Mouse (Mus musculus) R1 (cell line): ENCODE data around the gene D16Ertd472e.

ENCODE experiments used
- DNase-seq: peaks from one replicate; pipeline ENCODE4 v3.0.0-alpha.2; 2018; ENCODE audit warnings: low read depth, low spot score

D16Ertd472e gene

DNA sequence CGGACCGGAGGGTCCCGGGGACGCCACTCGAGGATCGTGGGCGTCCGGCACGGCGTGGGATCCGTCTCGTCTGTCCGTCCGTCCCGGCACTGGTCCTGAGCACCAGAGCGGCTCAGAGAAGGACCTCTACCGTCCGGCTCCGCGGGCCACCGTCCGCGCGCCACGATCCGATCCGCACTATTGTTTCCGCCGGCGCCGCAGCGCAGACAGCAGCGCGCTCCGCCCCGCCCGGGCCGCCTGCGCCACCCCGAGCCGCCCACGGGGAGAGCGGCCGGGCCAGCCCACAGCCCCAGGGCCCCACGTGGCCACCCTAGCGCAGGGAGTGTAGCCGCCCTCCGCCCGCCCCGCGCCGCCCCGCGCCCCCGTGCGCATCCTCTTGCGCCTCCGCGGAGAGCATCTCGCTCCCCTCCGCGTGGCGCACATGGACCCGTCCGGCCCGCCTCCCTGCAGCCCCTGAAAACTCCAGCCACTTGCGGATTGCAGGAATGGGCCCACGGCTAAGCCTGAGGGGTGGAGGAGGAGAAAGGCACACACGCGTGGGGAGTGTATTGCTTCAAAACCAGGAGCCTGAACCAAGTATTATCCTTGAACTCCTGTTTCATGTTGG is at the start of gene D16Ertd472e:
Gene D16Ertd472e, minus strand, starts transcription at position 231 of the 607 bp plus-strand sequence.
- peak; percentile 90 for DNase-seq

DNA sequence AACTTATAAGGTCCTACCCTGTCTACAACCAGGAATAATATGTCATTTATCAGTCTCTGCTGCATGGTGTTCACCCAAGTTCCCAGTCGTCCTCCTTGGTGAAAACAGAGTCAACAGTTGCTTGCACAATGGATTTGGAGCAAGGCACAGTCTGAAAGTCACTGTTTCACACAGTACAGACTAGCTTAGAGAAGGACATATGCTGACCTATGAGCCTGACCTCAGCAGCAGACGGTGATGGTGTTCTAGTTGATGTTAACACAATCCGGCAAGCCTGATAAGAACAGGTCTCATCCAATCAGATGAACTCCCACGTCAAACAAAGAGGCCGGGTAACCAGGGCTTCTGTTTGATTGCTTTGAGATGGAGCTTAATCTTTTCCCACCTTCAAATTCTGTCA is 46.2 kb upstream of the D16Ertd472e start:
- no peak for DNase-seq

DNA sequence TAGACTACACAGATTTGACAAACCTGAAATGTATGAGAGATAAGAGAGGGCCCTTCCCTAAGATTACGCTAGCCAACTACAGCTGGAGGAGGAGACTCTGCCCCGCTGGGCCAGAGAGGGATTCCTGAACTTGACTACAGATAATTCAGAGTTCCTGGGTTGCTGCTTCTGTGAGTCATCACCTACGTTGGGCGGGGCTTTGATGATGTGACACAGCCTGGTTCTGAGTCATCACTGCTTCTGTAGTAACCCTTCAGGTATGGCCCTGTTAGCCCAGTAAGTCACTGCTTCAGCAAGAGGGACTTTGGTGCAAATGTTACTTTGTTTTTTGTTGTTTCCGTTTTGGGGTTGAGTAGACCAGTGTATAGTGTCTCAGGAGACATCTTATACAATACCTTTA is 42.9 kb upstream of the D16Ertd472e start:
- peak; percentile 52 for DNase-seq

DNA sequence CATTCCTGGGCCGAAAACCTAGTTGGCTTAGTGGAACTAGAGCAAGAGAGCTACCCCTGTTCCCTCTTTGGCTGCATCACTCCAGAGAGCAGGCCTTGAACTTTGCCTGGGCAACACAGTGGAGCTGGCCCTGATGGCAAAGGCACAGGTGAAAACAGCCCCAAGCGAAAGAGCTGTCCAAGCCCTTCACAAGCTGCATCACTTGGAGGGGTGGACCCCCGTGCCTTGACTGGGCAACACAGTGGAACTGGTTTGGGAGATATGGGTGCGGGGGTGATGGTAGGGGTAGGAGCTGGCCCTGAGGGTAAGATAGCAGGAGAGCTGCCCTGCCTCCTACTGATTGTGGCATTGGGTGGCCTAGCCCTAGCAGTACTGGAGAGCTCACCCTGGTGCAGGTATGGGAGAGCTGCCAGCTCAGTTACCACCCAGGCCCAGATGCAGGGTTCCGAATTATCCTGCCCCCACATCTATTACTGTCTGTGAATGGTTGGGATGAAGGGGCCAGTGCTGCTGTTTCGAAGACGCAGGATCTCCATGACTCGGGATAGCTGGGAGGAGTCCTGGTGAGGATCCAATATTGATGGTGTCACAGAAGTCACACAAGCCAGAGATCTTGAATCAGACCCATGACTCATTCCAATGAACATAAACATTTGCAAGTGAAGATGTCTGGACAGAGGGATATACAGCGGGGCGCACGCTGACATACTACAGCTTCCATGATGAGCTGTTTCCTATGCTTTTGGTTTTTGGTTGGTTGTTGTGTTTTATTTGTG is 41.4 kb upstream of the D16Ertd472e start:
- DNase-seq: no peak

DNA sequence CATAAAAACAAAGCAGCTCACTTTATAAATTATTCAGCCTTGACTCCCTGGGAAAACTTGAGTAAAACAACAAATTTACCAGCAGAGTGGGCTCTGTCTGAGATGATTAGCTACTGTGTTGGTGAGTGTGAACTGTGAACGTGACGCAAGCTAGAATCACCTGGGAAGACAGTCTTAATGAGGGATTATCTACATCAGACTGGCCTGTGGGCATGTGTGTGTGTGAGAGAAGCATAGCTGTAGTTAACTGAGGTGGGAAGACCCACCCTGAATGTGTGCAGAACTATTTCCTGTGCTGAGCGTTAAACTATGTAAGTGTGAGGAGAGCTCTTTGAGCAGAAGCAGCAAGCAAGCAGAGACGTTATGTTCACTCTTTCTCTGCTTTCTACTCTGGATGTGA is 29.7 kb upstream of the D16Ertd472e start:
- no peak for DNase-seq

DNA sequence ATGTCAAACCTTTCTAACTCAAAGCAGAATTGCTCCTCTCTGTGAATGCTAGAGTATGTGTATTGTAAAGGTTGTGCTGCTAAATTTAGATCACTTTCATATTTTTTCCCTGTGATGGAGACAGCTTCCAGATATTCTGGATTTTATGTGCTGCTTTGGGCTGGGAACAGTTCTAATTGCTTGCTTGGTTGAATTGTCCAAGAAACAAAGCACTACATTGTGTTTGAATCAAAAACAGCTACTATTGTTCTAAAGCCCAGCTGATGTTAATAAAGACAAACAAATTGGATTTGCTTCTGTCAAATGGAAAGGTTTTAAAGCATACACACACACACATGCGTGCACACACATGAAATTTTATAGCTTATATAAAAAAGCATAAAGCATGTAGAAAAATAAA is 22.4 kb upstream of the D16Ertd472e start:
- DNase-seq: no peak

DNA sequence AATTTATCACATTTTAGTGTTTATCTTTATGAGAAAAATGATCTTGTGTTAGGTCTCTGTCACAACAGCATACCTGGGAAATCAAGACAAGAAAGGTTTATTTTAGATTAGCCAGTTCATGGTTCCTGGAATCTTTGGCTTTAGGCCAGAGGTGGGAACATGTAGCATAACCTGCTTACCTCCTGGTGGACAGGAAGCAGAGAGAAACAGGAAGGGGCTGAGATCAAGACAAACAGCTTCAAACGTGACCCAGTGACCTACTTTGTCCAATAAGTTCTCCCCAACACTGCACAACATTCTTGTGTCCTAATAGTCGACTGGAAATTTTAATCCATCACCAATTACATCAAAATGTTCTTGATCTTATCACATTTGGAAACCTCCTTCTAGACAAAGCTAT is 19.9 kb upstream of the D16Ertd472e start:
- no peak for DNase-seq

DNA sequence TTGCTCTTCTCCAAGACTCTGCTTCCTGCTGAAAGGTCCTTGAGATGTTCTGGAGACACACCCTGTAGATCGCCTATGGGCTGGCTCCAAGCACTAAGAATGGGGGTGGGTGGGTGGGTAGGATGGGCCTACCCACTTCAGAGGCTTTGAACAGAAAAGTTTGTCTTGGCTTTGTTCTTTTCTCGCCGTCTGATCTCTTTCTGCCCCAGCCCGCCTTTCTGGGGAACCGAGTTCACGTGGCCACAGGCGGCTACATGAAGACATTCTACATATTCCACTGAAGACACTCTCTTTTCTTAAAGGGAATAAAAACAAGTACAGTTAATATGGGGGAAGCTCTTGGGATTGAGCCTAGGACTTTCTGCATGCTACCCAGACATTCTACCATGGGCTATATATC is 19.3 kb upstream of the D16Ertd472e start:
- DNase-seq: no peak

DNA sequence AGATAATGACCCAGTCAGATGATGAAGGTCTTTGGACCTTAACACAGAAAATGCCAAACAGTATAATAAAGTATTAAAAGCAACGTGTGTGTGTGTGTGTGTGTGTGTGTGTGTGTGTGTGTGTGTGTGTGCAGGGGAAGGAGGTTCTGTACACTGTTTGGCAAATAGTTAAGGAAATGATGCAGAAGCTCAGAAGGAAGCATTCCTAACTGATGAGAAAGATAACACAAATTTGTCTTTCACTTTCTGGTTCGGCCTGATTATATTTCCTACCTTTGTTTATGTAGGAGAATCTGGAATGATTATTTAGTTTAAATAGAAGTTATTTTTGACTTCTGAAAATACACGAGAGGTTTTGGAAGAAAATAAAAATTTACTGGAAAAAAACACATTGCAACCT is 17.6 kb upstream of the D16Ertd472e start:
- DNase-seq: no peak

DNA sequence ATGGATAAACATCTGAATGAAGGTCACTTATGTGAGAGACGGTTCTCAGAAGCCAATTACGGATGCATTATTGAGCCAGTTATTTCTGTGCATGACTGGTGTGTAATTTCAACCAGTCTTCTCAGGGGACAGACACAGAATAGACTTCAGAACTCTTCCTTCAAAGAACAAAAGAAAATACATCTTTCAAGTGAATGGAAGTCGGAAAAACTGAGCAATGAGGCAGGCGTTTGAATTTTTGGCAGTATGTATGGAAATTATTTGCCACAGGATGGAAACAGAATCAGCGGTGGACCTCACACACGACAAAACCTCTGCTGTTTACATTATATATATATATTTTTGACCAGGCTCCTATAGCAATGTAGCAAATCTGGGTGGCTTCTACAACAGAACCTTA is 14.6 kb upstream of the D16Ertd472e start:
- no peak for DNase-seq

DNA sequence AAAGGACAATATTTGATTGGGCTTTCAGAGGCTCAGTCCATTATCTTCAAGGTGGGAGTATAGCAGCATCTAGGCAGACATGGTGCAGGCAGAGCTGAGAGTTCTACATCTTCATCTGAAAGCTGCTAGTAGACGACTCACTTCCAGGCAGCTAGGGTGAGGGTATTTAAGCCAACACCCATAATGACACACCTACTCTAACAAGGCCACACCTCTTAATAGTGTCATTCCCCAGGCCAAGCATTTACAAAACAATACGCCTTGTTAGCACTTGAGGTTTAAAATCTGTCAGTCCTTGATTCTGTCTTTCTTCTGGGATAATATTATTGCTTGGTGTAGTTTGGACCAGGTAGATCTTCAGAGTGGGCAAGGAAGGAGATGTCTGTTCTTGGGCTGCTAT is 12.3 kb upstream of the D16Ertd472e start:
- peak; percentile 56 for DNase-seq

DNA sequence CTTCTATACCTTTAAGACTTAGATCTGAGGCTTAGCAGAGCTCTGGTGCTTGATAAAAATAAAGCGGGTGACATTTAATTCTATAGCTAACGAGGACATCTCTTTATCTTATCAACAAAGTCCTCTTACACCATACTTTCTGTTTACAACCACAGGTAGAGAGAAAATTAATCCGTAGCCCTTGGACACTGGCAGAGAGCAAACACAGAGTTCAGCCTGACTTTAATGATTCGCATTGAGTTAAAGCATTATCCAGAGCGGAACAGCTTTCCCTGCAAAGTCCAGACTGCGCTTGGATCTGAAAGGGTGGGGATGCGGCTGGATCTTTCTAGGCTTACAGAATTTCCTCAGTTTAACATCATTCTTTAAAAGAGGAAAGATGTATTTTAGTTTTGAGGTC is 10.1 kb upstream of the D16Ertd472e start:
- no peak for DNase-seq

DNA sequence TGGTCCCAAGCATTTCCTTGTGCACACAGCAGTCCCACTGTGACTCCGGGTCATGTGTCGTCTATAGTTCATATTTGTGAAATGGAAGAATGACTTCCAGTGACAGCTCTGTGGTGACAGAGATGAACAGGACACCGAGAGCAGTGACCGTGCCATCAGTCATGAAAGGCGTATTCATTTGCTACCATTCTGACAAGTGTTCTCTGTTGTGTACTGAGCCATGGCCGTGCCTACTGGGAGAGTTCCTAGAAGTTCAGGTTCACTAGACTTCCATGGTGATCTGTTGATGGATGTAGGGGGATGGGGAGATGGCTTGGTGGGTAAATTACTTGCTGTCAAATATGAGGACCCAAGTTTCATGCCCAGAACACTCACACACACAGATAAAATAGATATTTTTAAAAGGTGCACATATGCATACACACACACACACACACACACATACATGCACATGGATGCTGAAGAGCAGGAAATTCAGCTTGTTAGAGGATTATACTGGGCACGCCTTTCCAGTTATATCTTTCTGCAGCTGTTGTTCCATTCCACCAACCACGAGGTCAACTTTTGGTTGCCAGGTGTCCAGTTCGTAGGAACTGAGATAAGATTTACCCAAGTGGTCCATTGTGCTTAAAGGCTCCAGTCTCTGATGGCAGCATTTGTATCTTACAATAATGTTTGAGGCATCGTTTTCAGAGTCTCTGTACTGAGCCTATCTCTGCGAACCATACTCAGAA is 9.3 kb upstream of the D16Ertd472e start:
- DNase-seq: no peak

DNA sequence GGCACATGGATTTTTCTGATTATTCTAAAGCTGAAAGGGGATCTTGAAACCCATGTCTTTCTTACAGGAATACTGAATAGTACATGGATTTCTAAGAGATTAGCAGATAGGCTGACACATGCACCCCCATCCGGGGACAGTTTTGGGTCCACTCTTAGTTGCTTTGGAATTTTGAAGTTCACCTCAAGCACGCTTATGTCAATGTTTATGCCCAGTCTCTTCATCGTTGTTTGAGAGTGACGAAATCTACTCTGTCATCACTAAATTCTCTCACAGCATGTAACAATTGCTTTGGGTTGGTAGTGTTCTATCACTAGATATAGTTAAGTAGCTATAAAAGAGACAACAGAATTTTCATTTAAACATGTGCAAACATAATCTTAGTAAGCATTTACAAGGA is 8.7 kb upstream of the D16Ertd472e start:
- DNase-seq: no peak

DNA sequence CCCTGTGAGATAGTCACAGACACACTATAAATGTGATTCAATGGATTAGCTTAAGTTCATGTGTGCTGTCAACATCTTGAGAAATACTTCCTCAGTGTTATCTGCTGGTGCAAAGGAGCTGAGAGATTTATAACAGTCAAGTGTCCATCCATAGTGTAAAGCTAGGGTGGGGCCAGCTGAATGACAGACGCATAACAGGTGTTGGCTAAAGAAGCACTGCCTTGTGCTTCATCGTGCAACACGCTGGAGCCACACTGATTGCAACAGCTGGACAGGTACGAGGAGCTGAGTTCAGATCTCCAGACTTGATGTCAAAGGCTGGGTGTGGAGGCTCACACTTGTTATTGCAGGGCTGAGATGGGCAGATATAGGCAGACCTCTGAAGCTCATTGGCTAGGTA is 7.5 kb upstream of the D16Ertd472e start:
- no peak for DNase-seq

DNA sequence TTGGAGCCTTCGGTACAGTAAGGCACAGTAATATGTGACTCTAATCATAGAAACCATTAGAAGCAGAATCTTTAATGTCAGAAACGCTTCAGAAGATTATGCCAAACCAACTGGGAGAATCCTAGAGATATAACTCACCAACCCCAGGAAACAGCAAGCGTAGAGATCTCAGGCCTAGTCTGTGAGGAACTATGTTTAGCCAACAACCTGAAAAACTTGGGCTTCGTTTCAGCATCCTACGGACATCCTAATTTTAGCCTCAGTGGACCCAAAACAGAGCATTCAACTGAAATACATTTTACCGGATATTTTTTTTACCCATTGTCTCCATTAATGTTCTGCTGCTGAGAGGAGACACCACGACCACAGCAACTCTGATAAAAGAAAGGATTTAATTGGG is 3.9 kb upstream of the D16Ertd472e start:
- DNase-seq: no peak

DNA sequence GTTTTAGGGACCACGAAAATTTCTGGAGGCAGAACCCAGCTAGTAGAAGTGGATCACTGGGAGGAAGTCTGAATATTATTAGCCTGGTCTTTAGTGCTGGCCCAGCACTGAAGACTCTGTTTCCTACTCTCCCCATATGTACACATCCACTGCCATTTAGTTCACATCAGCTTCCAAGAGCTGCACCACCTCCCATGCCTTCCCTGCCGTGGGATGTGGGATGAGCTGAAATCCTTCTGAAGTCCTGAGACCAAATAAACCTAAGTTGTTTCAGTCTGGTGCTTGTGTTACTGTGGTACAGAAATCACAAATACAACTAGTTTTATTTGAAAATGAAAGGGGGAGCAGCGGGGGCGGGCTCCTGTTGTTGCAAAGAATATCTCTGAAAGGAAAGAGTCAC is 2.9 kb upstream of the D16Ertd472e start:
- DNase-seq: no peak

DNA sequence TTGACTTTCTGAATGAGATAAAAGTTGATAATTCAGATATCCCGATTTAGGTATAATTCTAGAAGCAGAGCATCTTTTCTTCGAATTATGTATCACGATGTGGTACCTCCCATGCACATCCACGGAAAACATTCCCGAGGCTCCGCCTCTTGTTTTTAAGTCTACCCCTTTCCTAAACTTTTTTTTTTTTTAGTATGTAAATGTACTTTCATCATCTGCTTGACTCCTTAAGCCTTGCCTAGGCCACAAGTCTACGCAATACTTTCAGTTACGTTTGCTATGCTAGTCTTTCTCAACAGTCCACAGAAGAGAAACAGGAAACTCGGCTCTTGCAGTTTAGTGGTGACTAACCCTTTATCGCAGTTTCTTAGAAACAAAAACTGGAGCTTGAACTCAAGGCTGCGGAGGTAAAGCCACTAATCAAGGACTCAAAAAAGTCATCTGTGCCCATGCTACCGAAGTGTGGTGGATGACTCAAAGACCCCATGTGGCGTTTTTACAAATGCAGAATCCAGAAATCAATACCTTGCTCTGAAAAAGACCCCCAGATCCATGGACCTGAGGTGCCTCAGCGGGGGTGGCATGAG is 670 bp upstream of the D16Ertd472e start:
- DNase-seq: peak; percentile 51

DNA sequence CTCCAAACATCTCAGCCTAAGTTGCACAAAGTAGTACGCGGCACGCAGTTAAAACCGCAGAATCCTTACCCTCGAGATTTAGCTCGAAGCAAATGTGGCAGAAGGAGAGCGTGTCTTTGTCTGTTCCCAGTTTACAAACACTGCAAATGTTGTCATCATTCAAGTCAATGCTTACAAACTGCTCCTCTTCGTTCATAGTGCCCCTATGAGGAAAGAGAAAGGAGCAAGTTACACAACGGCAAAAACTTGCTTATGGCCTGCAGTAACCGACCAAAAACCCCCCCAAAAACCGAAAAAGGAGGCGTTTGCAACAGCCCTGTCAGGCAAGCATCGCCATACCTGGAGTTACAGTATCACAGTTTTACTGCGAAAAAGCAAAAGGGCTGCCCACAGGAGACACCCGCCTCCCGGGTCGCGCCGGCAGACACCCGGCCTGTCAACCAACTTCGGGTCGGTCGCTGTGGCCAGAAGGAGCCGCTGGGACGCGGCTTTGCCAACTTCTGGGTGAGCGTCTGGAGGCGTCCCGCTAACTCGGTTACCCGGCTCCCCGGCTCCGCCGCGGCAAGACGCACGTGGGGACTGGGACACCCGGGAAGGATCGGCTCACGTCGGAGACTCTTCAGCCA is 543 bp downstream of the D16Ertd472e start:
- DNase-seq: peak; percentile 51

DNA sequence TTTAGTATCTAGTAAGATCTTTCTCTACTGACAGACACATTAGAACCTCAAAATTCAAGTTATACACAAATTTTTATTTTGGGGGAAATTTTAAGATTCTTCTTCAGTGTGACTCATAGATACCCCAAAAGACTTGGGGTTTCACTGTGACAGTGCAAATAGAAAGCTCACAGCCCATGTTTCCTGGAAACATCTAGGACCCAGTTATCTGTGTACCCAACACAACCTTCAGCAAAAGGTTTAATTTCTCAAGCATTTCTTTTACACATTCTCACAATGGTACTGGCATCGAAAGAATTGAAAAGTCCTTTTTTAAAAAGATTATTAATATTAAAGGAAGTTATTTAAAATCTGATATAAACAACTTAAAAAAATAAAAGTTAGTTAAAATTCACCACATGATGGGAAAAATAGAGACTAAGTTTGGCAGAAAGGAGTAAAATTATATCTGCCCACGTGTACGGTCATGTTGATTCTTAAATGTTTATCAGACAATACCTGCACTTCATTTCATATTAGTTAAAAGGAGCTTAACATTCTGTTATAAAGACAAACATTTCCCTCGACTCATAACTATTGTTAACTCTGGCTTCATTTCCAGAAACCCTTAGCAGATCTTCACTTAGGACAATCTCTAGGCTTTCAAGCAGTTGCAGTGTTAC is 1.2 kb downstream of the D16Ertd472e start:
- no peak for DNase-seq

DNA sequence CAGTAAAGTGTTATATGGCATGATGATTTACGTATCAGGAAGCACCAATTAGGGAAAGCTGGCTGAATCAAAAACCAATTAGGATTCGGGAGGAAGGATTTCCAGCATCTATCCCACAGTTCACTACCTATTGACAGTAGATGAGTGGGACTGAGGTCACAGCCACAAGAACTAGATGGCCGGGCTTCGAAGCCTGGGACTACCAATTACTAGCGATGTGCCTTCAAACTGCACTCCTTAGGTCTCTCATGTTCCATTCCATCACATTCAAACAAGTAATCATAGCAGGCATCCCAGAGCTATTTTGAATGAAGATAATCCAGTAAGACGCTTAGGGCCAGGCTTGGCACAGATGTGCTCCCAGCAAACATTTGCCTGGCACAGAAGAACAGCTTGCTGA is 2.3 kb downstream of the D16Ertd472e start:
- DNase-seq: no peak
